Mouse (Mus musculus) cerebellum, adult 2 months (tissue): Measurements from ENCODE around the gene Elp4.

Experiments used
- CTCF ChIP-seq: fragments of 200-500 bp; IDR thresholded peaks from 2 replicates; pipeline ENCODE4 v1.5.1; 2011; ENCODE audit warnings: low read depth, mild to moderate bottlenecking, control low read depth, low read length, moderate library complexity, borderline replicate concordance; ENCODE audit not compliant: insufficient read depth
- POLR2A ChIP-seq: fragments of 200-500 bp; IDR thresholded peaks from 2 replicates; pipeline ENCODE4 v1.6.1; 2011; ENCODE audit warnings: low read length, control low read depth, borderline replicate concordance; ENCODE audit not compliant: insufficient read depth

- TF ChIP-seq CTCF (no peak), POLR2A (no peak)
Measured at GRCm38 (mm10) chr2:105796101-105796500, 108.3 kb downstream of the Elp4 start.
